Mouse (Mus musculus) erythroblast, embryonic 14.5 days (primary cell): ENCODE measurements around the gene Bicra.

ENCODE experiments used
- GATA1 ChIP-seq: IDR thresholded peaks from 2 replicates; pipeline ENCODE4 v1.6.1; 2012; ENCODE audit warnings: low read length, inconsistent platforms, mixed read lengths
- TAL1 ChIP-seq: IDR thresholded peaks from 3 replicates; pipeline ENCODE4 v1.6.1; 2012; ENCODE audit warnings: low read length, inconsistent platforms, mixed read lengths

- TF ChIP-seq GATA1, result no peak
- TF ChIP-seq TAL1, result no peak
Measured at GRCm38 (mm10) chr7:15962311-15963288, 85.1 kb downstream of the Bicra start.
